Mouse (Mus musculus) cerebellum, adult (tissue): ENCODE measurements around the gene Lrrfip1.

Experiments
- ATAC-seq: cut with Nextera tagmentation; 2 replicates; pipeline ENCODE4 v1.9.2; 2017; ENCODE audit warnings: mild to moderate bottlenecking, moderate library complexity, mixed read lengths; ENCODE audit not compliant: insufficient number of reproducible peaks, low FRiP score, low TSS enrichment

Gene Lrrfip1

GRCm38 (mm10) chr1:91053218-91054073 is 54.9 kb downstream of the Lrrfip1 start:
- ATAC-seq = no peak

DNA sequence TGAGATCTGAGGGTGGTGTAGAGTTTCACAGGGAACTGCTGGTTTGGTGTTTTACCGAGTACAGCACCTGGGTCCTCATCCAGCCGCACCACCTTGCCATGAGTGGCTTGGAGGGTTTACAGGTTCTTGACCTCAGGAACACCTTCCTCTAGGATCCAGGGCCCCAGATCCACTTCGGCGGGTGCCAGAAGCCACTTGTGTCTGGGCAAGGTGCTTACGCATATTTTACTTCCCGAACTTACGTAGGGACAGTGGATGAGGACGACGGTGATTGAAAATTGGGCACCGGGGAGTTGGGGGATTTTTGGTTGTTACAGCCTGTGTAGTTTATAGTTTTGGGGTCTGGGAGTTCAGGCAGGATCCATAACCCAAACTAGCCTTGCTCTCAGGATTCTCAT is 55.5 kb downstream of the Lrrfip1 start:
- ATAC-seq = no peak

DNA sequence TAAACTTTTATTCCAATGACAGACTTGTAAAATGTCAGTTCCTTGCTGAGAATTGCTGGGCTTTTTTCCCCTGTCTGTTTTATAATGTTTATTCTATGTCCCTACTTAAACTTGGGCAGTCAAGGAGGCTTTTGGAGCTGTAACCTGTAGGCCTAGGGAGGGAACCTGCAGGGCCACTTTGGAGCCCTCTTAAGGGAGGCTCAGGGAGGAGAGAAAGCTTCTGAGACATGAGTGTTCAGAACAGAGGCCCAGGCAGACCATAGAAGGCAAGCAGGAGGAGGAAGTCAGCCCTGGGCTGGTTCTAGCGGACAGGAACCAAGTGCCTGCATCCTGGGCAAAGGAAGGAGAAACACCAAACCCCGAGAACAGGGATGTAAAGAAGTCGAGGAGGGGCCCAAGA is 56.3 kb downstream of the Lrrfip1 start:
- ATAC-seq = no peak

DNA sequence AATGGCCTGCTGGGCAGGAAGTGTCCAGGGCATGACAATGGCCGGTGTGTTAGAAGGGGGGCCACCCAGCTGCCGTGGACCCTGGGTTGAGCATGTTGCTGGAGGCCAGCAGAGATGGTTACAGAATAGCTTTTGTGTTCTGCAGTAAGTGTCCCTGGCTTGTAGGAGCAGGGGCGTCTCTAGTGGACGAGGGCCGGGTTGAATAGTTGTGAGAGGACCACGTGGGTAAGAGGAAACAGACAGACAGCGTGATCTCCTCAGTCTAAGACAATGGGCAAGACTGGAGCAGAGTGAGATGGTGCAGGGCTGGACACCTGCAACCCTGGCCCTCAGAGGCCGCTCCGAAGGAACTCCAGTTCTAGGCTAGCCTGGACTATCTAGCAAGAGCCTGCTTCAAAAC is 57.2 kb downstream of the Lrrfip1 start:
- no peak for ATAC-seq

GRCm38 (mm10) chr1:91056416-91056815 is 57.9 kb downstream of the Lrrfip1 start:
- no peak for ATAC-seq

DNA sequence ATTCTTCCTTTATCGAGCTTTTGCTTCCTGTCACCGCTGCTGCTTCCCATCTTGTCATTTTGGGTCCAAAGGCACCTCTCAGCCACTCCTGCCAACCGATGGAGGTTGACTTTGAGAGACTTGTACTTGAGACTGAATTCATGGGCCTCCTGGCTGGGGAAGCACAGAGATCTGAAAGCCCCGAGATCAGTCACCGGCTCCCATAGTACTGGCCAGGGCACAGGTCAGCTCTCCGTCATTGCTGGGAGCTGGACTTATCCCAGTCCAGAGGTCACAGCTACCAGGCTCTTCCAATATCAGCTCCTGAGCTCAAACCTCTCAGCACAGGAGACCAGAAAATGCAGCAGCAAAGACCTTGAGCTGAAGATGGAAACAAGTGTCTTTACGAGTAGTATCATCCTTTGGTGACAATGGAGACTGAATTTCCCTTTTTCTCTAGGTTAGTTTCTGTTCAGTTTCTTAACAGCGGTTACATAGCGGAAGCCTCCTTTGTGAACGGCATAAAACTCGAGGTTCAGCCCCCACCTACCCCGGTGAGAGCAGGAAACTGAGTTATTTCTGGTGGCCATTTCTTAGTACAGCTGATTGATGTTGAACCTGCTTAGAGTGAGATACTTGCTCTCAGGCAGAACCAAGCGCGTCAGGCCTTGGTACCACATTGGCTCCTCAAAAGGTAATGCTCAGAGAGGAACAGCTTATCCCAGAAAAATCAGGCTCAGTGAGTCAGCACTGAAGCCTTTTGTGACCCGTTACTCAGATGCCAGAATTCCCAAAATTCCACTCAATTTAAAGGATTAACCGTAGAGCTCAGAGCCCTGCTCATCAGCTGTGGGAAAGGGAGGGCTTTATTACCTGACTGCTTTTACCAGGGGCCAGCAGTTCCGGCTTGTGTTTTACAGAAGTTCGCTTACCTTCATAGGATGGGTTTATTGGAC is 59.0 kb downstream of the Lrrfip1 start:
- ATAC-seq = no peak

- no peak for ATAC-seq
Measured at GRCm38 (mm10) chr1:91058251-91058650, 59.7 kb downstream of the Lrrfip1 start.

DNA sequence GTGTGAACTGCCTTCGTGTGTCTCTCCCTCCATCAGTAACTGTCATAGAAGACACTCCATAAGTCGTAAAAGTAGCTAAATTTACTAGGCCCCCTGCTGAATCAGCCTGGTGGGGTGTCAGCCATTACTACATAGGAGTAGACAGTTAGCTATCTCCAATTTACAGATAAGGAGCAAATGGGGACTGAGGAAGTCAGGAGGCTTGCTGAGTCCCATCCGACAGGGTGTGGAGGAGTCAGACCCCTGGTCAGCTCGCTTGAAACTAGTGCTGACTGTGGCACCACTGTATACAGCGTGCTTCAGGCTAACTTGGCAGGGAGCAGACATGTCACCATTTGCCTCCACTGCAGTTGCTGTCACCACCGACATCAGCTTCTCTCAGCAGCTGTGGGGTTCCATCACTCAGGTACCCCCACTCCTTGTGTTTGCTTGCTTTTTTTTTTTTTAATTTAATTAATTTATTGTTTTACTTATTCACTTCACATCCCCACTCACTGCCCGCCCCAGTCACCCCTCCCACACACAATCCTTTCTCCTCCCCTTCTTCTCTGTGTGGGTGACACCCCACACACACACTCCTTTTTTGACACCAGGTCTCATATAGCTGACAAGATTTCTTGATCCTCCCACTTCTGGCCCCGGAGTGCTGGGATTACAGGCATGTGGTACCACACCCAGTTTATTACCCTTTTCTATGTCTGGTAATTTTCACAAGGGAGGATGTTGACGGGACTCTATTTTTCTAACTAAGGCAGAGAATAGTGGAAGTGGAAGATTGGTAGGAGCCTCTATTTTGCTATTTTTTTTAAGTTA is 61.5 kb downstream of the Lrrfip1 start:
- no peak for ATAC-seq

GRCm38 (mm10) chr1:91061105-91061504 is 62.6 kb downstream of the Lrrfip1 start:
- ATAC-seq = no peak

DNA sequence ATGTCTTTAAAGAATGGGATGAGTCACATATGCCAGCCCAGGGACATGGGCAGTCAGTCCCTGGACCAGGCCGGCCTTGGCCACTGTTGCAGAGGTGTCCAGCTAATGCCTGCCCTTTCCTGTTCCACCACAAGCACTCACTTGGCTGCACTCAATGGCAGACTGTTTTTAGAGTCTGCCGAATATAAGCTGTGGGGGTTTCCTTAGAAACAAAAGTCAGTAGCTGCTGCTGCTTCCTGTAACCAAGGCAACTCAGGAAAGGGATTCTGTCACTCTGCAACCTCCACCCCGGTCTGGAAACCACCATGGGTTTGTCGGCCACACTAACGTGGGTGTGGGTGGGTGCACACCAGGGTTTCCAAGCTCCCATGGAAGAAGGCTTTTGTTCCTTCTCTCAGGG is 63.8 kb downstream of the Lrrfip1 start:
- ATAC-seq = no peak

- ATAC-seq = no peak
Measured at GRCm38 (mm10) chr1:91064053-91064452, 65.5 kb downstream of the Lrrfip1 start.

DNA sequence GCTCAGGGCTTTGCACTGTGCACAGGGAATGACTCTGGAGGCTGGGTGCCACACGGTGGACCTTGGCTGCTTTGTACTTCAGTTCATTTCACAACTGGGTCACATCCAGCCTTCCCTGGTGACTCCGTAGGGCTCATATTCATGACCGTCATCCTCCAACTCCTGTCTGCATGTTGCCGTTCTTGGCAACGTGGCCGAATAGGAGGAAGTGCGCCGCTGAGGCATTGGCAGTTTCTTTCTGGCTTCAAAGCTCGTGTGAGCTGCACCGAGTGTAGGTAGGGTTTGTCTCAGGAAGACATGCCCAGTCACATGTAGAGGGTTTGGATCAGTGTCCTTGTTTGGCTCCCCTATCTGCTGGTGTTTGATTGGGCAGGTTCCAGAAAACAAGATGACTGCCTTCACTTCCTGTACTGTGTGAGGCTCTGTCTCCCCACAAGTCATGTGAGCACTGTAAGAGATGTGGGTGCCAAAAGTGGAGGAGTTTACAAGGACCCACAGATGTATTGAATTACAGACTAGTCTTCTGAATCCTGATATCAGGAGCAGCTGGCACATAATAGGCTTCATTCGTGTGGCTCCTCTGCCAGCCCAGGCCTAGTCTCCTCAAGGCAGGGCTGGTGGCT is 66.5 kb downstream of the Lrrfip1 start:
- 0 out of 2 replicates have a peak, but pooled peaks have one; percentile 27 for ATAC-seq

- ATAC-seq = no peak
Measured at GRCm38 (mm10) chr1:91066061-91066460, 67.5 kb downstream of the Lrrfip1 start.

DNA sequence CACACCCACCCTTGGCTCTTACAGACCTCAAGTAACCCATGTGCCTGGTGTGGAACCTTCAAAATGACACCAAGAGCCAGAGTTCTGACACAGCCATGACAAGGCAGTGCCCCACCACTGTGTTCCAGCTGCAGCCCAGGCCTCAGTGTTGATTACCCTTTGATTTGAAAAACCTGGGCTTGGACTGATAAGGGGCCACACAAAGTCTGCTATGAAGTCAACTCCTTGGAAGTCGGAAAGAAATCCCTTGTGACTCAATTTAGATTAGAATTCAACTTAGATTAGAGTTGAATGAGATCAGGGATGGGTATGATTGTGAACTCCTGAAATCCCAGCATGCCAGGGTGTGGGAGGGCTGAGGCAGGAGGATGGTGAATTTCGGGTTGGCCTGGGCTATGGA is 68.1 kb downstream of the Lrrfip1 start:
- no peak for ATAC-seq

GRCm38 (mm10) chr1:91067716-91068115 is 69.2 kb downstream of the Lrrfip1 start:
- ATAC-seq = no peak

GRCm38 (mm10) chr1:91069575-91069974 is 71.0 kb downstream of the Lrrfip1 start:
- ATAC-seq = no peak

GRCm38 (mm10) chr1:91070547-91070946 is 72.0 kb downstream of the Lrrfip1 start:
- no peak for ATAC-seq

- ATAC-seq = no peak
Measured at GRCm38 (mm10) chr1:91071671-91072290, 73.2 kb downstream of the Lrrfip1 start.

- ATAC-seq = no peak
Measured at GRCm38 (mm10) chr1:91076946-91077345, 78.4 kb downstream of the Lrrfip1 start.

- ATAC-seq = no peak
Measured at GRCm38 (mm10) chr1:91077456-91077855, 78.9 kb downstream of the Lrrfip1 start.
